Mouse (Mus musculus) left cerebral cortex, adult 18-20 months (tissue): ENCODE data around the gene BC030867. TPM values are rescaled to one million over a fixed set of nuclear protein-coding genes. Genes with fewer than 3 reads are reported as not detected.

ENCODE experiments used
- DNase-seq, 2 experiments: peaks; one replicate each; pipeline ENCODE4 v3.0.0; 2021 to 2022; ENCODE audit warnings: low spot score in 2 of 2, mixed read lengths in 1 of 2
- microRNA-seq, 2 experiments: library from miRNA; unstranded; fragments of <30 nt; microRNA quantifications; one replicate each; pipeline ENCODE4 v1.2.0; 2021
- total RNA-seq, 2 experiments: library from RNA; stranded (reverse); gene quantifications; 2 replicates each; pipeline ENCODE4 v1.2.3; 2021

The BC030867 gene
- total RNA-seq, 2 experiments from 2014 or later = 1.0 to 2.3 TPM

DNA sequence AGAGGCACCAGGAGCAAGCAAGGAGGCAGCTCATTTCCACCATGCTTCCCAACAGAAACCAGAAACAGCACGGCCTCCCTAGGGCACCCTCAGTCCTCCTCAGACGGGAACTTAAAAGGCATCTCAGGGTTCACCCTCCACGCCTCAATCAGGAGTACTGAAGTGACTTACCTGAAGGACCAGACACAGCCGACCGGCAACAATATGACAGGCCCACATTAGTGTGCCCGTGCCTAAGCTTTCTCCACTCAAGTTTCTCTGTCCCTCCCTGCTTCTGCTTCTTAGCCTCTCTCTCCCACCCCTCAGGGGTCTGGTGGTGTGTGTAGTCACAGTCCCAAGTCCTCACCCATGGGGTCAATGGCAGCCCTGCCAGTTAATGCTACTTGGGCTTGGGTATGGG lies 63.9 kb downstream of the BC030867 start:
- DNase-seq = no peak

DNA sequence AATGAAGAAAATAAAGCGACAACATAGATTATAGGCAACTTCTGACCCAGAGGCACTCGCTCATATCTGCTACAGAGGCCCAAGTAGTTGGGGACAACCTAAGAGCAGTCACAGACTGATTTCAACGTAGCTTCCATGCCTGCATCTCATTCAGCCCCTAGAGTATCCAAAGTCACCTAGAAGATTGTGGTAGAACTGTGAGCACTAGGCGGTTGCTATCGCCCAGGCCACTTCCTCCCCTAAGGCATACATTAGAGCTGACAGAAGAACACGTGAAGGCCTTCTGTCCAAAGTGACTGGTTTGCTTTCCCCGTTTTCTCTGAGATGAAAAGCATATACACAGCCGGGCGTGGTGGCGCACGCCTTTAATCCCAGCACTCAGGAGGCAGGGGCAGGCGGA lies 65.6 kb downstream of the BC030867 start:
- DNase-seq = no peak

Small RNAs within 50 kb of the gene (microRNA-seq; reads per million reads assigned to microRNA genes)
- 1.1 to 2.2 reads per million in 2 experiments for gene Mir8101

Other genes starting within 250 kb of the BC030867 start
- 10 to 100 TPM; 77.6 to 89.6 TPM for gene Mpp3, start 220.4 kb upstream of the BC030867 start, total RNA-seq
- gene Cd300lg, start 207.4 kb upstream of the BC030867 start, total RNA-seq = under 1 TPM in 1 of 2 experiments, not detected in 1; 0.19 TPM
- gene Mpp2, start 160.4 kb upstream of the BC030867 start, total RNA-seq = 100 to 1,000 TPM; 128 to 158 TPM
- gene Ppy, start 147.6 kb upstream of the BC030867 start, total RNA-seq = not detected
- not detected for gene Pyy, start 141.1 kb upstream of the BC030867 start, total RNA-seq
- not detected for gene Nags, start 103.4 kb upstream of the BC030867 start, total RNA-seq
- 10 to 100 TPM; 24.6 to 25.3 TPM for gene Tmem101, start 92.5 kb upstream of the BC030867 start, total RNA-seq
- 10 to 100 TPM; 55.0 to 64.2 TPM for gene Lsm12, start 63.6 kb upstream of the BC030867 start, total RNA-seq
- gene G6pc3, start 59.3 kb upstream of the BC030867 start, total RNA-seq = 10 to 100 TPM; 67.9 to 68.2 TPM
- 100 to 1,000 TPM; 298 to 303 TPM for gene Hdac5, start 18.7 kb upstream of the BC030867 start, total RNA-seq
- gene Asb16, start 19.9 kb downstream of the BC030867 start, total RNA-seq = 1 to 10 TPM; 2.2 to 2.9 TPM
- gene Tmub2, start 36.0 kb downstream of the BC030867 start, total RNA-seq = 10 to 100 TPM; 65.1 to 71.0 TPM
- 100 to 1,000 TPM; 224 to 230 TPM for gene Atxn7l3, start 47.7 kb downstream of the BC030867 start, total RNA-seq
- 100 to 1,000 TPM; 123 to 140 TPM for gene Ubtf, start 70.9 kb downstream of the BC030867 start, total RNA-seq
- under 1 TPM; 0.09 to 0.19 TPM for gene Slc4a1, start 117.3 kb downstream of the BC030867 start, total RNA-seq
- gene Rundc3a, start 144.5 kb downstream of the BC030867 start, total RNA-seq = 100 to 1,000 TPM; 477 to 484 TPM
- 10 to 100 TPM; 60.6 to 73.2 TPM for gene Slc25a39, start 159.1 kb downstream of the BC030867 start, total RNA-seq
- 10 to 100 TPM; 55.8 to 58.9 TPM for gene Grn, start 181.4 kb downstream of the BC030867 start, total RNA-seq
- gene Fam171a2, start 198.8 kb downstream of the BC030867 start, total RNA-seq = 100 to 1,000 TPM; 113 to 133 TPM
- 1 to 10 TPM; 3.3 to 3.9 TPM for gene Itga2b, start 221.2 kb downstream of the BC030867 start, total RNA-seq